Mouse (Mus musculus) midbrain, embryonic 12.5 days (tissue): ENCODE measurements around the gene Fcnb. TPM values are rescaled to one million over a fixed set of nuclear protein-coding genes. Genes with fewer than 3 reads are reported as not detected.

Experiments
- ATAC-seq: fragments of 200-750 bp; cut with Nextera tagmentation; 2 replicates; pipeline ENCODE4 v1.8.0; 2017; ENCODE audit warnings: low read depth, moderate TSS enrichment, moderate library complexity; ENCODE audit not compliant: low FRiP score
- H3K27ac ChIP-seq: fragments of 300-500 bp; sonication (generic); replicated peaks from 2 replicates; pipeline ENCODE4 v1.5.1; 2016; ENCODE audit warnings: mild to moderate bottlenecking
- H3K27me3 ChIP-seq: fragments of 300-500 bp; sonication (generic); 2 replicates; pipeline ENCODE4 v1.6.1; 2016; ENCODE audit warnings: mild to moderate bottlenecking
- H3K36me3 ChIP-seq: fragments of 300-500 bp; sonication (generic); 2 replicates; pipeline ENCODE4 v1.6.1; 2016
- H3K4me1 ChIP-seq: fragments of 300-500 bp; sonication (generic); 2 replicates; pipeline ENCODE4 v1.6.1; 2016
- H3K4me2 ChIP-seq: fragments of 300-500 bp; sonication (generic); replicated peaks from 2 replicates; pipeline ENCODE4 v1.6.1; 2016; ENCODE audit warnings: mild to moderate bottlenecking, moderate library complexity
- H3K4me3 ChIP-seq: fragments of 300-500 bp; sonication (generic); 2 replicates; pipeline ENCODE4 v1.5.1; 2016; ENCODE audit warnings: mild to moderate bottlenecking
- H3K9ac ChIP-seq: fragments of 300-500 bp; sonication (generic); replicated peaks from 2 replicates; pipeline ENCODE4 v1.6.1; 2016; ENCODE audit warnings: mild to moderate bottlenecking, moderate library complexity
- H3K9me3 ChIP-seq: fragments of 300-500 bp; sonication (generic); 2 replicates; pipeline ENCODE4 v1.6.1; 2016; ENCODE audit warnings: mild to moderate bottlenecking
- WGBS: fragments of 180-500 bp; shearing (Covaris S2); methylation state at CpG from one replicate; pipeline ENCODE4 v1.1.7; 2016; 5-methylcytosine and 5-hydroxymethylcytosine counted together
- polyA plus RNA-seq: library from polyadenylated mRNA; unstranded; fragments of >200 nt; fragmentation: Nextera tagmentation; extraction: Ambion mirVana; gene quantifications from 2 replicates; pipeline ENCODE4 v1.2.1, GENCODE M21; 2016

The Fcnb gene
- polyA plus RNA-seq, 1 experiment from 2014 or later: not detected

- no peaks in the 10 kb centered on the region for H3K9me3 ChIP-seq
- 0 out of 2 replicates have a peak, but pooled peaks cover 4% of the 10 kb centered on the region for H3K36me3 ChIP-seq
- no peak overlapping the region for H3K9ac ChIP-seq
- H3K4me2 ChIP-seq: no peak overlapping the region
- no peak for ATAC-seq
- H3K27ac ChIP-seq: no peak overlapping the region
- 95% methylated on average over 1 of the region's 1 CpGs for WGBS
- no peak overlapping the region for H3K4me3 ChIP-seq
- H3K4me1 ChIP-seq: no peaks in the 10 kb centered on the region; the same call in 1 of the 2 replicates
- no peaks in the 10 kb centered on the region for H3K27me3 ChIP-seq
Measured at GRCm38 (mm10) chr2:28040466-28040865, 44.2 kb downstream of the Fcnb start.

GRCm38 (mm10) chr2:28039647-28040325, 44.9 kb downstream of the Fcnb start:
- no peak overlapping the region for H3K27ac ChIP-seq
- H3K27me3 ChIP-seq: no peaks in the 10 kb centered on the region
- no peak overlapping the region for H3K4me3 ChIP-seq
- H3K9me3 ChIP-seq: no peaks in the 10 kb centered on the region
- H3K4me2 ChIP-seq: no peak overlapping the region
- 0 out of 2 replicates have a peak, but pooled peaks cover 4% of the 10 kb centered on the region for H3K36me3 ChIP-seq
- H3K4me1 ChIP-seq: no peaks in the 10 kb centered on the region; the same call in 1 of the 2 replicates
- ATAC-seq: no peak
- WGBS: 94% methylated on average over 10 of the region's 10 CpGs
- no peak overlapping the region for H3K9ac ChIP-seq

GRCm38 (mm10) chr2:28038391-28039096, 46.1 kb downstream of the Fcnb start:
- Histone ChIP-seq H3K4me2 (no peak overlapping the region), H3K4me1 (no peaks in the 10 kb centered on the region; the same call in 1 of the 2 replicates), H3K9ac (no peak overlapping the region), H3K27me3 (no peaks in the 10 kb centered on the region), H3K27ac (no peak overlapping the region), H3K9me3 (no peaks in the 10 kb centered on the region), H3K4me3 (no peak overlapping the region), H3K36me3 (0 out of 2 replicates have a peak, but pooled peaks cover 4% of the 10 kb centered on the region)
- no peak for ATAC-seq
- 92% methylated on average over 14 of the region's 14 CpGs for WGBS

- no peak overlapping the region for H3K4me3 ChIP-seq
- H3K36me3 ChIP-seq: 0 out of 2 replicates have a peak, but pooled peaks cover 4% of the 10 kb centered on the region
- H3K4me2 ChIP-seq: no peak overlapping the region
- H3K27ac ChIP-seq: no peak overlapping the region
- H3K27me3 ChIP-seq: no peaks in the 10 kb centered on the region
- H3K9ac ChIP-seq: no peak overlapping the region
- WGBS: 90% methylated on average over 12 of the region's 12 CpGs
- no peaks in the 10 kb centered on the region; the same call in 1 of the 2 replicates for H3K4me1 ChIP-seq
- no peaks in the 10 kb centered on the region for H3K9me3 ChIP-seq
- ATAC-seq: no peak
Measured at GRCm38 (mm10) chr2:28037505-28038390, 46.9 kb downstream of the Fcnb start.

GRCm38 (mm10) chr2:28036788-28037187, 47.9 kb downstream of the Fcnb start:
- Histone ChIP-seq H3K36me3 (0 out of 2 replicates have a peak, but pooled peaks cover 4% of the 10 kb centered on the region), H3K27ac (no peak overlapping the region), H3K9ac (no peak overlapping the region), H3K4me1 (no peaks in the 10 kb centered on the region; the same call in 1 of the 2 replicates), H3K4me2 (no peak overlapping the region), H3K4me3 (no peak overlapping the region), H3K27me3 (no peaks in the 10 kb centered on the region), H3K9me3 (no peaks in the 10 kb centered on the region)
- 91% methylated on average over 13 of the region's 13 CpGs for WGBS
- no peak for ATAC-seq

- Histone ChIP-seq H3K9me3 (no peaks in the 10 kb centered on the region), H3K4me3 (no peak overlapping the region), H3K27ac (no peak overlapping the region), H3K4me2 (no peak overlapping the region), H3K4me1 (no peaks in the 10 kb centered on the region; the same call in 1 of the 2 replicates), H3K27me3 (no peaks in the 10 kb centered on the region), H3K9ac (no peak overlapping the region), H3K36me3 (peaks cover 7% of the 10 kb centered on the region; the same call in 1 of the 2 replicates)
- WGBS: 78% methylated on average over 13 of the region's 13 CpGs
- ATAC-seq: no peak
Measured at GRCm38 (mm10) chr2:28034011-28034710, 50.5 kb downstream of the Fcnb start.

- H3K36me3 ChIP-seq: peaks cover 11% of the 10 kb centered on the region; the same call in 1 of the 2 replicates
- H3K27ac ChIP-seq: no peak overlapping the region
- no peak overlapping the region for H3K4me3 ChIP-seq
- no peak overlapping the region for H3K9ac ChIP-seq
- 92% methylated on average over 11 of the region's 11 CpGs for WGBS
- no peak for ATAC-seq
- no peaks in the 10 kb centered on the region for H3K9me3 ChIP-seq
- H3K4me2 ChIP-seq: no peak overlapping the region
- H3K4me1 ChIP-seq: no peaks in the 10 kb centered on the region; the same call in 1 of the 2 replicates
- H3K27me3 ChIP-seq: no peaks in the 10 kb centered on the region
Measured at GRCm38 (mm10) chr2:28032469-28032868, 52.2 kb downstream of the Fcnb start.

GRCm38 (mm10) chr2:28031860-28032259, 52.8 kb downstream of the Fcnb start:
- no peak for ATAC-seq
- no peaks in the 10 kb centered on the region for H3K9me3 ChIP-seq
- H3K36me3 ChIP-seq: peaks cover 11% of the 10 kb centered on the region; the same call in 1 of the 2 replicates
- H3K4me1 ChIP-seq: no peaks in the 10 kb centered on the region
- H3K4me2 ChIP-seq: no peak overlapping the region
- no peak overlapping the region for H3K27ac ChIP-seq
- WGBS: 78% methylated on average over 7 of the region's 9 CpGs
- H3K9ac ChIP-seq: no peak overlapping the region
- no peak overlapping the region for H3K4me3 ChIP-seq
- H3K27me3 ChIP-seq: no peaks in the 10 kb centered on the region

Other genes starting within 250 kb of the Fcnb start
- gene Col5a1, start 198.5 kb downstream of the Fcnb start, polyA plus RNA-seq: 25.3 and 35.8 TPM in 2 replicates
- 105 and 125 TPM in 2 replicates for gene Olfm1, start 108.1 kb upstream of the Fcnb start, polyA plus RNA-seq